Mouse (Mus musculus) Patski (cell line): Measurements from ENCODE around the gene Cdkl5. TPM values are rescaled to one million over a fixed set of nuclear protein-coding genes. Genes with fewer than 3 reads are reported as not detected.
"Not testable (repeated sequence)": the region's sequence is repeated elsewhere in the genome, so short reads cannot be mapped to it uniquely, and the experiment has no call there.

Experiments used
- ATAC-seq: fragments of 100-300 bp; one replicate; pipeline ENCODE4 v1.8.0; 2021
- CTCF ChIA-PET: fragments of 350-600 bp; sonication (Branson Sonifier 250); formaldehyde crosslinking; loops from one replicate; lab custom pipeline; 2022; ENCODE audit warnings: inconsistent platforms; lab: Charles Lee
- POLR2A ChIA-PET: fragments of 350-600 bp; sonication (Branson Sonifier 250); formaldehyde crosslinking; loops from one replicate; lab custom pipeline; 2022; ENCODE audit warnings: antibody characterized with exemption, inconsistent platforms; lab: Charles Lee
- DNase-seq: peaks from one replicate; pipeline ENCODE4 v3.0.0-alpha.2; 2011; ENCODE audit warnings: low read depth, low spot score
- H3K27me3 ChIP-seq: fragments of 371-371 bp; one replicate; pipeline ENCODE4 v1.5.1; 2021
- CTCF ChIP-seq: fragments of 100-300 bp; IDR thresholded peaks from one replicate; pipeline ENCODE4 v1.5.1; 2021
- in situ Hi-C: fragments of 300-500 bp; cut with MboI; formaldehyde crosslinking; loops from 3 replicates; pipeline ENCODE4 v1.11.1; 2018; ENCODE audit warnings: low pct_unique_long_range_greater_than_20kb, mixed read lengths
- polyA plus RNA-seq: library from polyadenylated mRNA; unstranded; gene quantifications from one replicate; pipeline ENCODE4 v1.2.3, GENCODE M21; 2021

The Cdkl5 gene
- polyA plus RNA-seq, 1 experiment from 2014 or later = 6.9 TPM

DNA sequence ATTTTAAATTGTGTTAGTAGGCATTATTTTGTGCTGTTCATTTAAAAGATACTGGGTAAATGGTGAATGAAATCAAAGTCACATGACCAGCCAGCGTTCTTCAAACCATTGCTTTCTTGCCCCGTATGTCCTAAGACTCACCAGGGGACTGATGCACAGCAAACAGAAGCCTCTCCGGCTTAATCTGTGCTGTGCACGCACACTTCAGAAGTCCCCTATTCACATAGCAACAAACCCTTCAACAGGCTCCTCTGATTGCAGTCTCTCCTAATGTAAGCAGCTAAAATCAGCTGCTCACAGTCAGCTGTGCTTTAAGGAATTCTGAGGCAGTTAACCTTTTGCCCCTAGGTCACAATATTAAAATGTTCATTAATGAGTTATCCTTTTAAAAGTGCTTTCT, 129.5 kb downstream of the Cdkl5 start:
- CTCF ChIA-PET = no interaction called here
- in situ Hi-C loops = no loop called here
- ATAC-seq (no peak), DNase-seq (no peak)
- no peak for TF ChIP-seq CTCF
- H3K27me3 ChIP-seq = peaks cover 24% of the 10 kb centered on the region
- POLR2A ChIA-PET = no interaction called here

DNA sequence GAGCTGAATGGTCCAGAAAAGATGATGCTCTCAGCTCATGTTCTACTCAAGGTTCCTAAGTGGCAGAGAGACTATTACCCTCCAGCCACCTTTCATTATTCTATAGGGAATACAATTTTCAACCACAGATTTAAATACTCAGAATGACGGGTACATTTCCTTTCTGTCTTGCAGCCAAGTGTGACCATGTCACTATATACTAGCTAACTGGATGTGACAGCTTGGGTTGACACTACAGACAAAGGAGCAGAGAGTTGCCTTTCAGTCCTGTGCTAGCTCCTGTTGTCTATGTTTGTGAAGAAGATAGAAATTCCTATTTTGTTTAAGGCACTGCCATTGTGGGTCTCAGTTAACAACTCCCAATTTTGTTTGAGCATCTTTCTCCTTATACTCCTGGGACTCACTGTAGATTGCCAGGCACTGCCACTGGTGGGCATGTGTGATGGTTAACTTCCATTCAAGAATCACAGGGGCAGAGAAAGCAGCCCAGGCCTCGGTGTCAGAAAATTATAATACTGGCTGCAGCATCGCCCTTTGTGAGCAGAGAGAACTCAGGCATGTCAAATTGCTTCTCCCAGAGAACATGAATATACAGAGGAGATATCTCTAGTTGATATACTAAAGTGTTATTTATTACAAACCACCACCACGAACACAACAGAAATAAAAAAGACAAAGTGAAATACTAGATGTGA, 130.7 kb downstream of the Cdkl5 start:
- ATAC-seq (no peak), DNase-seq (no peak)
- CTCF ChIA-PET = no interaction called here
- POLR2A ChIA-PET = no interaction called here
- no peak for TF ChIP-seq CTCF
- peaks cover 24% of the 10 kb centered on the region for H3K27me3 ChIP-seq
- in situ Hi-C loops = no loop called here

- ChIA-PET CTCF (no interaction called here), POLR2A (no interaction called here)
- TF ChIP-seq CTCF = no peak
- H3K27me3 ChIP-seq = peaks cover 24% of the 10 kb centered on the region
- DNase-seq (no peak), ATAC-seq (no peak)
- in situ Hi-C loops = no loop called here
These were observed 186.3 kb downstream of the Cdkl5 start for GRCm38 (mm10) chrX:160808226-160808625.

DNA sequence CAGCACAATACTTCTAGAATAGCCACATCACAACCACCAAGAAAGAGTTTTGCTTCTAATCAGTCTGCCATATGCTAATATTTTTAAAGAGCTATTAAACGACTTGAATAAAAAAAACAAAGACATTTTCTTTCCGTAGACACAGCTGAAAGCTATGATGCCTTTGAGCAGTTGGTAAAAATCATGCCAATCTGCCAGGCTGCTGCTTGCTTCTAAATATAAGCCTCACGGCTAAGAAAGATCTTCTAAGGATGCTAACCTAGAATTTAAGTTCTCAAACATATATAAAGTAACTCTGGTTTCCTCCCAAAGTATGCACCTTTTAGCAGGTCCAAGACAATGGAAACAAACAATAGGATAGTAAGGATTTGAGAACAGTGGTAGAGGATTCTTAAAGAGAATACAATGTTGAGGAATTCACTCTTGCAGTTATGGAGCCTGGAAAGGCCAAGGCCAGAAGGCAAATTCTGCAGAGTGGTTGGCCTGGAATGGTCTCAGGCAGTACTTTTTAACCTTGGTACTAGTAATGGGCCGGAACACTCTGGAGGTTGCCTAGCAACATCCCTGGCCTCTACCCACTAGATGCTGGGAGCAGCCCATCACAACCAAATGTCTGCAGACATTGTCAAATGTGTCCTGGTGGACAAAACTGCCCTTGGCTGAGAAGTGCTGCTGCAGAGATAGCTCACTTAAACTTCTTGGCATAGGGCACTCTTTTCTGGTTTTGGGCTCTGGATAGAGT, 189.9 kb downstream of the Cdkl5 start:
- CTCF ChIA-PET = no interaction called here
- ATAC-seq = no peak
- POLR2A ChIA-PET = interaction anchor here (0.6 kb wide), 1 partner anchor 14 kb away, joined by 3 read pairs; no protein-coding TSS in a partner anchor
- DNase-seq = no peak
- in situ Hi-C loops = no loop called here
- H3K27me3 ChIP-seq = no peaks in the 10 kb centered on the region
- TF ChIP-seq CTCF = no peak

DNA sequence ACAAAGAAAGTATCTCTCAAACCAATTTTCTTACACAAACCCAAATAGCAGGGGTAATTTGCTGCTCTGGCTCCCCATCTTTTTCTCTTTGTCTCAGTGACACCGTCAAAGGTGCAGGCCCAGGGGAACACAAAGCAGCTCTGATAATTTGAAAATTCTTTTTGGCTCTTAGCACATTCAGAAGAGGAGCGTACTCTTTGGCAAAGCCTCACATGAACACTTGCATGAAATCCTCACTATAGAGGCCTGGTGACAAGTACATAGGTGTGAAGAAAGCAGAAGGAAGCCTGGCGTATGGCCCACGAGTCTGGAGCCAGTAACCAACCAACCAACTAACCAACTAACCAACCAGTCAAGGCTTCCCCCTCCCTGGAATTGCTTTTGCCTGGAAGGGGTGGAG, 199.6 kb downstream of the Cdkl5 start:
- peaks cover 11% of the 10 kb centered on the region for H3K27me3 ChIP-seq
- POLR2A ChIA-PET = no interaction called here
- CTCF ChIA-PET = interaction anchor here (1.0 kb wide), 1 partner anchor 14 kb away, joined by 3 read pairs; no protein-coding TSS in a partner anchor
- DNase-seq = no peak
- TF ChIP-seq CTCF = no peak
- no peak for ATAC-seq
- in situ Hi-C loops = no loop called here

- ChIA-PET CTCF (interaction anchor here (1.6 kb wide), 1 partner anchor 13 kb away, joined by 3 read pairs; no protein-coding TSS in a partner anchor), POLR2A (no interaction called here)
- ATAC-seq (no peak), DNase-seq (no peak)
- no peak for TF ChIP-seq CTCF
- no peaks in the 10 kb centered on the region for H3K27me3 ChIP-seq
- in situ Hi-C loops = no loop called here
These were observed 212.2 kb downstream of the Cdkl5 start for GRCm38 (mm10) chrX:160782276-160782675.

GRCm38 (mm10) chrX:160773033-160773432, 221.5 kb downstream of the Cdkl5 start:
- POLR2A ChIA-PET = no interaction called here
- CTCF ChIA-PET = no interaction called here
- ATAC-seq = no peak
- peaks cover 11% of the 10 kb centered on the region for H3K27me3 ChIP-seq
- no peak for DNase-seq
- in situ Hi-C loops = no loop called here
- TF ChIP-seq CTCF = no peak

DNA sequence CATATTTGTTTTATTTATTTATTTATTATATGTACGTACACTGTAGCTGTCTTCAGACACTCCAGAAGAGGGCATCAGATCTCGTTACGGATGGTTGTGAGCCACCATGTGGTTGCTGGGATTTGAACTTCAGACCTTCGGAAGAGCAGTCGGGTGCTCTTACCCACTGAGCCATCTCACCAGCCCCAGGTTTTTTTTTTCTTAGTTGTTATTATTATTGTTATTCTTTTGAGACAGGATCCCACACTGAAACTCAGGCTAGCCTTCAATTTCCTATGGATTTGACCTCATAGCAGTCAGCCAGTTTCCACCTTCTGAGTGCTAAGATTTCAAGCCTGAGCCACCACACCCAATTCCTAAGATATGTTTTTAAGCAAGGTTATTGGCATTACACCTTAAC, 224.9 kb downstream of the Cdkl5 start:
- in situ Hi-C loops, CTCF ChIA-PET: not testable (repeated sequence)

DNA sequence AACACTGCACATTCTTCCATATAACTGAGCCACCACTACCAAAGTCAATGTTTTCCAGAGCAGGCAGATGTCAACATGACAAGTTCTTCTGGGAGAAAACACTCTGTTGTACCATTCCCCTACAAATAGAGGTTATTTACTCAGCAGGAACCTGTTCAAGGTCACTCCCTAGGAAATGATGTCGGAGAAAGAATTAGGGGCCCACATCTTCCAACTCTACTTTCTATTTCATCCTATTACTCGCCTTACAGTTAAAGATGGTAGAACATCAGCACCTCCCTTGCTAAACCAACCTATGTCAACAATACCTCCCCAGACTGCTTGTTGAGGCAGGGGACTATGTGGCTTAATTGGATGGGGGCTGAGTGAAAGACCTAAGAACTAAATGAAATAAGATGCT, 226.8 kb downstream of the Cdkl5 start, which contains the start of gene Rs1:
Gene Rs1 (plus strand): TSS at position 301 of the 400 bp plus-strand sequence.
- no peak for DNase-seq
- no peak for TF ChIP-seq CTCF
- ATAC-seq = no peak
- POLR2A ChIA-PET = no interaction called here
- H3K27me3 ChIP-seq = peaks cover 11% of the 10 kb centered on the region
- CTCF ChIA-PET = no interaction called here
- in situ Hi-C loops = no loop called here

More for the DNA sequence above, 224.9 kb downstream of the Cdkl5 start:
- DNase-seq, ATAC-seq, POLR2A ChIA-PET: not testable (repeated sequence)
- H3K27me3 ChIP-seq = peaks cover 11% of the 10 kb centered on the region

GRCm38 (mm10) chrX:160766233-160766616, 228.3 kb downstream of the Cdkl5 start:
- TF ChIP-seq CTCF = no peak
- peaks cover 7% of the 10 kb centered on the region for H3K27me3 ChIP-seq
- ATAC-seq (peak; percentile 86), DNase-seq (no peak)
- in situ Hi-C loops = no loop called here
- ChIA-PET POLR2A (no interaction called here), CTCF (interaction anchor here (1.0 kb wide), 1 partner anchor 11 kb away, joined by 3 read pairs; no protein-coding TSS in a partner anchor)
